Mouse (Mus musculus) liver, embryonic 14.5 days (tissue): ENCODE results near the gene Mta3.

ENCODE experiments used
- CTCF ChIP-seq: IDR thresholded peaks from 2 replicates; pipeline ENCODE4 v1.5.1; 2016; ENCODE audit warnings: antibody characterized with exemption, low read depth, control low read depth
- EP300 ChIP-seq: IDR thresholded peaks from 2 replicates; pipeline ENCODE4 v1.6.1; 2016; ENCODE audit warnings: antibody characterized with exemption, low read depth

GRCm38 (mm10) chr17:83820701-83821100 is 114.7 kb downstream of the Mta3 start:
- TF ChIP-seq EP300 (no peak), CTCF (no peak)
